Mouse (Mus musculus): ENCODE data around the gene Oas1a. TPM values are rescaled to one million over a fixed set of nuclear protein-coding genes. Genes with fewer than 3 reads are reported as not detected.
"Not testable (repeated sequence)": the region's sequence is repeated elsewhere in the genome, so short reads cannot be mapped to it uniquely, and the experiment has no call there.

Oas1a gene
- polyA plus RNA-seq, 1 experiment from 2014 or later, result 3.0 TPM

- Histone ChIP-seq H3K4me3 (replicated peaks; ENCODE audit: low read length) (no peak overlapping the region), H3K9ac (ENCODE audit: low read length) (no peak overlapping the region), H3K4me2 (ENCODE audit: low read depth, low read length) (no peak overlapping the region), H3K27ac (ENCODE audit: low read length) (no peak overlapping the region), H3K36me3 (ENCODE audit: control insufficient read depth, insufficient read depth, low read length) (no peaks in the 10 kb centered on the region), H3K9me3 (replicated peaks; ENCODE audit: control insufficient read depth, low read length) (no peaks in the 10 kb centered on the region), H3K27me3 (ENCODE audit: control insufficient read depth, insufficient read depth, low read length) (no peaks in the 10 kb centered on the region), H3K4me1 (ENCODE audit: control insufficient read depth, insufficient read depth, low read length) (no peaks in the 10 kb centered on the region)
- WGBS, result 84% methylated on average over 6 of the region's 6 CpGs
- no peak for ATAC-seq (ENCODE audit: insufficient read depth, low FRiP score)
These were observed 9.0 kb downstream of the Oas1a start for GRCm38 (mm10) chr5:120898307-120898706.

GRCm38 (mm10) chr5:120895231-120895900 is 12.0 kb downstream of the Oas1a start:
- Histone ChIP-seq H3K27ac (ENCODE audit: low read length) (no peak overlapping the region), H3K36me3 (ENCODE audit: control insufficient read depth, insufficient read depth, low read length) (no peaks in the 10 kb centered on the region), H3K4me1 (ENCODE audit: control insufficient read depth, insufficient read depth, low read length) (no peaks in the 10 kb centered on the region), H3K9ac (ENCODE audit: low read length) (no peak overlapping the region), H3K27me3 (ENCODE audit: control insufficient read depth, insufficient read depth, low read length) (no peaks in the 10 kb centered on the region), H3K4me2 (ENCODE audit: low read depth, low read length) (no peak overlapping the region), H3K4me3 (replicated peaks; ENCODE audit: low read length) (no peak overlapping the region), H3K9me3 (replicated peaks; ENCODE audit: control insufficient read depth, low read length) (no peaks in the 10 kb centered on the region)
- WGBS, result 83% methylated on average over 11 of the region's 11 CpGs
- no peak for ATAC-seq (ENCODE audit: insufficient read depth, low FRiP score)

- not testable (repeated sequence) for ATAC-seq (ENCODE audit: insufficient read depth, low FRiP score); H3K4me1 ChIP-seq (ENCODE audit: control insufficient read depth, insufficient read depth, low read length); H3K36me3 ChIP-seq (ENCODE audit: control insufficient read depth, insufficient read depth, low read length); H3K9me3 ChIP-seq (replicated peaks; ENCODE audit: control insufficient read depth, low read length); H3K9ac ChIP-seq (ENCODE audit: low read length); H3K27ac ChIP-seq (ENCODE audit: low read length); H3K4me3 ChIP-seq (replicated peaks; ENCODE audit: low read length); H3K4me2 ChIP-seq (ENCODE audit: low read depth, low read length); H3K27me3 ChIP-seq (ENCODE audit: control insufficient read depth, insufficient read depth, low read length)
- 69% methylated on average over 2 of the region's 2 CpGs for WGBS
These were observed 12.6 kb downstream of the Oas1a start for GRCm38 (mm10) chr5:120894692-120895091.

GRCm38 (mm10) chr5:120893866-120894265 is 13.5 kb downstream of the Oas1a start:
- H3K4me2 ChIP-seq (ENCODE audit: low read depth, low read length); H3K9me3 ChIP-seq (replicated peaks; ENCODE audit: control insufficient read depth, low read length); ATAC-seq (ENCODE audit: insufficient read depth, low FRiP score); H3K27me3 ChIP-seq (ENCODE audit: control insufficient read depth, insufficient read depth, low read length); H3K9ac ChIP-seq (ENCODE audit: low read length); H3K36me3 ChIP-seq (ENCODE audit: control insufficient read depth, insufficient read depth, low read length); H3K4me3 ChIP-seq (replicated peaks; ENCODE audit: low read length); H3K4me1 ChIP-seq (ENCODE audit: control insufficient read depth, insufficient read depth, low read length); H3K27ac ChIP-seq (ENCODE audit: low read length): not testable (repeated sequence)
- WGBS, result 94% methylated on average over 4 of the region's 4 CpGs

GRCm38 (mm10) chr5:120892243-120892660 is 15.1 kb downstream of the Oas1a start:
- 54% methylated on average over 2 of the region's 2 CpGs for WGBS
- H3K27ac ChIP-seq (ENCODE audit: low read length), result no peak overlapping the region

GRCm38 (mm10) chr5:120891566-120892242 is 15.6 kb downstream of the Oas1a start:
- H3K9ac ChIP-seq (ENCODE audit: low read length); H3K9me3 ChIP-seq (replicated peaks; ENCODE audit: control insufficient read depth, low read length): not testable (repeated sequence)

More at GRCm38 (mm10) chr5:120892243-120892660, 15.1 kb downstream of the Oas1a start:
- no peaks in the 10 kb centered on the region for H3K9me3 ChIP-seq (replicated peaks; ENCODE audit: control insufficient read depth, low read length)
- no peak overlapping the region for H3K4me2 ChIP-seq (ENCODE audit: low read depth, low read length)
- no peak overlapping the region for H3K4me3 ChIP-seq (replicated peaks; ENCODE audit: low read length)
- H3K36me3 ChIP-seq (ENCODE audit: control insufficient read depth, insufficient read depth, low read length), result no peaks in the 10 kb centered on the region
- H3K27me3 ChIP-seq (ENCODE audit: control insufficient read depth, insufficient read depth, low read length), result no peaks in the 10 kb centered on the region
- no peak overlapping the region for H3K9ac ChIP-seq (ENCODE audit: low read length)
- no peak for ATAC-seq (ENCODE audit: insufficient read depth, low FRiP score)
- H3K4me1 ChIP-seq (ENCODE audit: control insufficient read depth, insufficient read depth, low read length), result no peaks in the 10 kb centered on the region

GRCm38 (mm10) chr5:120890991-120891390 is 16.3 kb downstream of the Oas1a start:
- 42% methylated on average over 3 of the region's 3 CpGs for WGBS
- Histone ChIP-seq H3K4me2 (ENCODE audit: low read depth, low read length) (no peak overlapping the region), H3K27ac (ENCODE audit: low read length) (no peak overlapping the region), H3K36me3 (ENCODE audit: control insufficient read depth, insufficient read depth, low read length) (no peaks in the 10 kb centered on the region), H3K4me3 (replicated peaks; ENCODE audit: low read length) (no peak overlapping the region), H3K4me1 (ENCODE audit: control insufficient read depth, insufficient read depth, low read length) (no peaks in the 10 kb centered on the region), H3K9me3 (replicated peaks; ENCODE audit: control insufficient read depth, low read length) (no peaks in the 10 kb centered on the region), H3K9ac (ENCODE audit: low read length) (no peak overlapping the region), H3K27me3 (ENCODE audit: control insufficient read depth, insufficient read depth, low read length) (no peaks in the 10 kb centered on the region)
- no peak for ATAC-seq (ENCODE audit: insufficient read depth, low FRiP score)

More at GRCm38 (mm10) chr5:120891566-120892242, 15.6 kb downstream of the Oas1a start:
- not testable (repeated sequence) for H3K4me2 ChIP-seq (ENCODE audit: low read depth, low read length); H3K4me1 ChIP-seq (ENCODE audit: control insufficient read depth, insufficient read depth, low read length); H3K36me3 ChIP-seq (ENCODE audit: control insufficient read depth, insufficient read depth, low read length); ATAC-seq (ENCODE audit: insufficient read depth, low FRiP score); H3K27me3 ChIP-seq (ENCODE audit: control insufficient read depth, insufficient read depth, low read length); H3K4me3 ChIP-seq (replicated peaks; ENCODE audit: low read length); H3K27ac ChIP-seq (ENCODE audit: low read length)
- 73% methylated on average over 2 of the region's 2 CpGs for WGBS

- no peak for ATAC-seq (ENCODE audit: insufficient read depth, low FRiP score)
- Histone ChIP-seq H3K4me2 (ENCODE audit: low read depth, low read length) (no peak overlapping the region), H3K27ac (ENCODE audit: low read length) (no peak overlapping the region), H3K4me3 (replicated peaks; ENCODE audit: low read length) (no peak overlapping the region), H3K9me3 (replicated peaks; ENCODE audit: control insufficient read depth, low read length) (no peaks in the 10 kb centered on the region), H3K9ac (ENCODE audit: low read length) (no peak overlapping the region), H3K36me3 (ENCODE audit: control insufficient read depth, insufficient read depth, low read length) (no peaks in the 10 kb centered on the region), H3K4me1 (ENCODE audit: control insufficient read depth, insufficient read depth, low read length) (no peaks in the 10 kb centered on the region), H3K27me3 (ENCODE audit: control insufficient read depth, insufficient read depth, low read length) (no peaks in the 10 kb centered on the region)
- WGBS, result 77% methylated on average over 2 of the region's 2 CpGs
These were observed 17.3 kb downstream of the Oas1a start for GRCm38 (mm10) chr5:120890026-120890425.

- not testable (repeated sequence) for H3K4me1 ChIP-seq (ENCODE audit: control insufficient read depth, insufficient read depth, low read length); H3K27ac ChIP-seq (ENCODE audit: low read length); H3K27me3 ChIP-seq (ENCODE audit: control insufficient read depth, insufficient read depth, low read length); H3K4me2 ChIP-seq (ENCODE audit: low read depth, low read length); H3K36me3 ChIP-seq (ENCODE audit: control insufficient read depth, insufficient read depth, low read length); H3K4me3 ChIP-seq (replicated peaks; ENCODE audit: low read length); H3K9me3 ChIP-seq (replicated peaks; ENCODE audit: control insufficient read depth, low read length); H3K9ac ChIP-seq (ENCODE audit: low read length); ATAC-seq (ENCODE audit: insufficient read depth, low FRiP score)
- 37% methylated on average over 4 of the region's 4 CpGs for WGBS
These were observed 19.0 kb downstream of the Oas1a start for GRCm38 (mm10) chr5:120888294-120888815.
